Mouse (Mus musculus): ENCODE results near the gene Pimreg. TPM values are rescaled to one million over a fixed set of nuclear protein-coding genes. Genes with fewer than 3 reads are reported as not detected.
A peak's percentile ranks its signal among the peaks of the same experiment; 100 is the strongest.

The Pimreg gene
- total RNA-seq (2021), result under 1 TPM; 0.25 to 0.53 TPM

- peak; percentile 82 to 87 for DNase-seq (ENCODE audit: low spot score in 2 of 2)
- intact Hi-C loops (cut with DNase I), result no loop called here
These were observed at the start of gene Pimreg for GRCm38 (mm10) chr11:72041768-72042607. Gene Pimreg (plus strand): TSS chr11:72042032.

GRCm38 (mm10) chr11:71992438-71992837 lies 49.4 kb upstream of the Pimreg start:
- no peak for DNase-seq (ENCODE audit: low spot score in 2 of 2)
- intact Hi-C loops (cut with DNase I), result no loop called here

DNA sequence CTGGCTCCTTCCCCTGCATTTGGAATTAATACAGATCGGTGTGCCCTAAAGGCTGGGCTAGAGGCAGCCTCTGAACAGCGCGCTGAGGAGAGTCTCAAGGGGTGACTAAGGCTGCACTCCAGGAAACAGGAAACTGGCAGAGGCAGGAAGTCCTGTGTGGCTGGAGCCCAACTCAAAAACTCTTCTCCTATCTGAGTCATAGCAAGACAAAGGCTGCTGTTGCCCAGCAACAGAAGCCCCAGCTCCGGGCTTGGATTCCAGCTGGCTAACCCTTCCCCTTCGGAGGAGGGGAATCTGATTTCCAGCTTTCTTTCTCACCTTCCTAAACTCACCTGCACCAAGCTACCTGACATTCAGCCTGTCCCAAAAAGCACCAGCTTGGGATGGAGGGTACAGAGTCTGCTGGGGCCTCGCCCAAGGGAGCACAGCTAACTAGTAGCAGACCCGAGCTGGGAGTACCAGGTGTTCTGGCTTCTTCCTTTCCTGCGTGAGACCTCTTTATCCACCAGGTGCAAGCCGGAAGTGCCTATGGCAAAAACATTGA lies 45.8 kb upstream of the Pimreg start:
- peak; percentile 43 to 77 for DNase-seq (ENCODE audit: low spot score in 2 of 2)
- intact Hi-C loops (cut with DNase I), result no loop called here

GRCm38 (mm10) chr11:71996805-71997204 lies 45.0 kb upstream of the Pimreg start:
- intact Hi-C loops (cut with DNase I), result no loop called here
- DNase-seq (ENCODE audit: low spot score in 2 of 2), result peak; percentile 28 to 31

DNA sequence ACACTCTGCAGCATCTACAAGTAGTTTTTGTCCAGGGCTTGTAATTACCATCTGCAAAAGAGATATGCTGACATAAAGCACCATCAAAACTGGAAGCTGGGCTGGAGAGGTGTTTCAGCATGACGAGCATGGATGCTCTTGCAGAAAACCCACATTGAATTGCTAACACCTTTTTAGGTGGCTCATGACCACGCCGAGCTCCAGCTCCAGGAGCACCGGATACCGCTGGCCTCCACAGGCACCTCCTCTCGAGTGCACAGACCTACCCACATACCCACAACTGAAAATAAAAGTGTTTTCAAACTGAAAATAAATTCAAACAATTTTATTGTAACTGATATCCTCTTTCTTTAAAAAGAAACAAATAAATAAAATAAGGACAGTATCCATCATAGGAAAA lies 41.6 kb upstream of the Pimreg start:
- no peak for DNase-seq (ENCODE audit: low spot score in 2 of 2)
- intact Hi-C loops (cut with DNase I), result no loop called here

- intact Hi-C loops (cut with DNase I), result no loop called here
- DNase-seq (ENCODE audit: low spot score in 2 of 2), result no peak
These were observed 39.5 kb upstream of the Pimreg start for GRCm38 (mm10) chr11:72002138-72002853.

- intact Hi-C loops (cut with DNase I), result no loop called here
- no peak for DNase-seq (ENCODE audit: low spot score in 2 of 2)
These were observed 38.7 kb upstream of the Pimreg start for GRCm38 (mm10) chr11:72003171-72003570.

GRCm38 (mm10) chr11:72005547-72005946 lies 36.3 kb upstream of the Pimreg start:
- no peak for DNase-seq (ENCODE audit: low spot score in 2 of 2)
- intact Hi-C loops (cut with DNase I), result no loop called here

GRCm38 (mm10) chr11:72010367-72010766 lies 31.5 kb upstream of the Pimreg start:
- intact Hi-C loops (cut with DNase I), result no loop called here
- no peak for DNase-seq (ENCODE audit: low spot score in 2 of 2)

GRCm38 (mm10) chr11:72010940-72011722 lies 30.7 kb upstream of the Pimreg start:
- peak in 1 of 2 experiments; percentile 23 for DNase-seq (ENCODE audit: low spot score in 2 of 2)
- intact Hi-C loops (cut with DNase I), result no loop called here

DNA sequence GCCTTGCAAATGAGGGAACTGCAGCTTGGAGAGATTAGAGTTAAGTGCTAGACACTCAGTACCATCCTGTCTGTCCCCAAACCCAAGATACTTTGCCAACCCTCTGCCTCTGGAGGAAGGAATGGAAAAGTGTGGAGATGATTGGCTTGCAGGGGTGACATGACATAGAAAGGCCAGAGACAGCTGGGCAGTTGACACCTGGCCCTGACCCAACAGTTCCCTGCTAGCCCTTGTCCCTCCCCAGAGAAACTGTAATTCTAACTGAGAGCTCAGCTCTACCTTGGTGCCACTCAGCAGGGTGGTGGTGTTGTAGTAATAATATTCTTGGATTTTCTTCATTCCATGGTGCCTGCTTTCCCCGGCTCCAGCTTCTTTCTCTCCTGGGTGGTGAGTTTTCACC lies 29.9 kb upstream of the Pimreg start:
- intact Hi-C loops (cut with DNase I), result no loop called here
- DNase-seq (ENCODE audit: low spot score in 2 of 2), result no peak

GRCm38 (mm10) chr11:72014674-72015073 lies 27.2 kb upstream of the Pimreg start:
- DNase-seq (ENCODE audit: low spot score in 2 of 2), result no peak
- intact Hi-C loops (cut with DNase I), result no loop called here

DNA sequence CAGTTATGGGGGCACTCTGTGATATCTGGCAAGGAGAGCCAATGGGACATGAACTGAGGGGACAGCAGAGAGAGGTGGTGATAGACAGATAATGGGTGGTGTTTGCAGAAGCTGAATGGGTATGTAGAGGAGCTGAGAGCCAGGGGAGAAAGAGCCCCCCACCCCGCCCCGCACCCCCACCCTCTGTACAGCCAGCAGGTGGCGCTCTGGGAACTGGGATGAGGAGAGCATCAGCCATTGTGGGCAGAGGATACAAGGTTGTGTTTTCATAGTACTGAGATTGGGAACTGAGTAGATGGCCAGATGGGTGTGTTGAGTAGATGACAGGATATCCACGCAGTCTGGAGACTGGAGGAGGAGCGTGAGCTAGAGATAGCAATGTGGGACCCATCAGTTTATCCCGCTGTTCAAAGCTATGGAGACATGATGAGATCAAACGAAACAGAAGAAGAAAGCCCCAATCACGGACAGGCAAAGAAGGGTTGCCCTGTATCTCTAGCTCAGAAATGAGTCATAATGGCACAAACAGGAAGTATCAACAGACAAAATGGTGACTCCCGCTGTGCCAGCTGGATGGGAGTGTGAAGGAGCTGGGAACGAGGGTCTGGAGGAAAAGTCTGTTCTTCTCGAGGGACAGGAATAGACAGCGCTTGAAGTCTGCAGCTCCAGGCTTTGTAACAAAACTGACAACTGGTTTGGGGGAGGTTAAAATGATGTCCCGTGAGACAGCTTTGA lies 25.1 kb upstream of the Pimreg start:
- no peak for DNase-seq (ENCODE audit: low spot score in 2 of 2)
- intact Hi-C loops (cut with DNase I), result no loop called here

- intact Hi-C loops (cut with DNase I), result no loop called here
- DNase-seq (ENCODE audit: low spot score in 2 of 2), result no peak
These were observed 24.6 kb upstream of the Pimreg start for GRCm38 (mm10) chr11:72017253-72017601.

DNA sequence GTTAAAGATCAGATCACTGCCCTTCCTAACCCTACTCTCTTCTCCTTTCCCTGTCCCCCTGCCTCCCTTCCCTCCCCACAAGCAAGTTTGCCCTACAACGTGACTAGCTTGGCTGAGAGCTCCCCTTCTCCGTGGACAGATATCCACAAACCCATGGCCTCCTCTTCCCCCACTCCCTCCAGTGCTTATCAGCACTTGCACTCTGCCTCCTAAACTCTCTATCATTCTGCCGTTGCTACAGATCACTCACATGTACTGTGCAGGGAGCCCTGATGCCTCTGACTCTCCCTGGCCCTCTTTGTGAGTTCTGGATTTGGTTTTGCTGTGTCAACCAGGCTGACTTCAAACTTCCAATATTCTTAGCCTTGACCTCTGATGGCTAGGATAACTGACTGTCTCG lies 20.8 kb upstream of the Pimreg start:
- intact Hi-C loops (cut with DNase I), result loop anchor here (5.0 to 10.0 kb wide), 3 partner anchors 176 to 546 kb away; no protein-coding TSS in a partner anchor
- DNase-seq (ENCODE audit: low spot score in 2 of 2), result no peak

- DNase-seq (ENCODE audit: low spot score in 2 of 2), result no peak
- intact Hi-C loops (cut with DNase I), result loop anchor here (2.0 to 10.0 kb wide), 4 partner anchors 178 to 548 kb away; no protein-coding TSS in a partner anchor
These were observed 19.0 kb upstream of the Pimreg start for GRCm38 (mm10) chr11:72022827-72023226.

DNA sequence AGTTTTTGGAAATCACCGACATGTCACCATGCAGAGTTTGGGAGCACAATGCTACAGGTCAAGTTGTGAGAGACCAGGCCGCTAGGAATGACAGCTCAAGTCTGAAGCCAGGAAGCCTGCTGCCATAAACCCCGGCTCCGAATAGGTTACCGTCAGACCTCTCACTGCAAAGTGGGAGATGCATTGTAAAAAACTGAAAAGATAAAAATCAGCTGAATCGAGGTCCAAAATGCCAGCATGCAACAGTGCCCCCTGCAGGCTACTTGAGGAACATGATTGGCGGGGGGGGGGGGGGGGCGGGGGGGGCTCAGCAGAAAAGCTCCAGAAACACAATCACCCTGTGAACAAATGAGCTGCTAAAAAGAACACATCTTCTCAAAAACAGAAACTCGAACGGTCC lies 18.3 kb upstream of the Pimreg start:
- no peak for DNase-seq (ENCODE audit: low spot score in 2 of 2)
- intact Hi-C loops (cut with DNase I), result loop anchor here (2.0 to 10.0 kb wide), 4 partner anchors 179 to 549 kb away; no protein-coding TSS in a partner anchor

DNA sequence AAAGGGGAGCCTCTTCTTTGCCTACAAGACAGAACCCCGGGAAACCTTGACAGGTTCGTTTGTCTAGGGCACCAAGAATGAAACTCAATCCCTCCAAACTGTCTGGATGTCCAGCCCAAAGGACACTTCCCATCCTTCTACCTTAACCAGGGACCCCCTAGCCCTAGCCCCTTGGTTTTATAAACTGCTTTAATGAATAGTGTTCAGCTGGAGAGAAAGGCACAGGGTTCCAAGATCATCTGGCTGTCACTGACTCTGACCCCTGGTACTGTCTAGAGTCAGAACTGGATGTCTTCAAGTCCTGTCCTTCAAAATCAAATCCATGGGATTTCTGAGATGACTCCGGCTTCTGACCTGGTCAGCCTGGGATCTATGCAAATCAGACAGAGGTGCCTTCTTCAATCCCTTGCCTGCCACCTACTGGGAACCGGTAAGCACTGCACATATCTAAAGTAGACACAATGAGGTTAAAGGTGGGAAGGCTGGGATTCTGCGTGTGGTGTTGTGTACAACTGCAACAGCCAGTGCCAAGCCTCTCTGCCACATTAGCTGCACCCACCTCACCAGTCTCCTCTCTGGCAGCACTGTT lies 17.5 kb upstream of the Pimreg start:
- peak; percentile 61 to 75 for DNase-seq (ENCODE audit: low spot score in 2 of 2)
- intact Hi-C loops (cut with DNase I), result loop anchor here (5.0 to 10.0 kb wide), 3 partner anchors 179 to 549 kb away; no protein-coding TSS in a partner anchor

- intact Hi-C loops (cut with DNase I), result loop anchor here (10.0 kb wide), 2 partner anchors 181 to 551 kb away; no protein-coding TSS in a partner anchor
- DNase-seq (ENCODE audit: low spot score in 2 of 2), result no peak
These were observed 16.0 kb upstream of the Pimreg start for GRCm38 (mm10) chr11:72025843-72026242.

All from left cerebral cortex, postnatal 25 days (tissue).